Mouse (Mus musculus) bone marrow, adult 2 months (tissue): Measurements from ENCODE around the gene Lgals1.

ENCODE experiments used
- CTCF ChIP-seq: fragments of 200-500 bp; IDR thresholded peaks from 2 replicates; pipeline ENCODE4 v1.5.1; 2011; ENCODE audit warnings: low read length, control low read depth; ENCODE audit not compliant: control insufficient read depth, insufficient read depth
- POLR2A ChIP-seq: fragments of 200-500 bp; IDR thresholded peaks from 2 replicates; pipeline ENCODE4 v1.6.1; 2011; ENCODE audit warnings: low read depth, mild to moderate bottlenecking, control low read depth, low read length, borderline replicate concordance; ENCODE audit not compliant: control insufficient read depth

DNA sequence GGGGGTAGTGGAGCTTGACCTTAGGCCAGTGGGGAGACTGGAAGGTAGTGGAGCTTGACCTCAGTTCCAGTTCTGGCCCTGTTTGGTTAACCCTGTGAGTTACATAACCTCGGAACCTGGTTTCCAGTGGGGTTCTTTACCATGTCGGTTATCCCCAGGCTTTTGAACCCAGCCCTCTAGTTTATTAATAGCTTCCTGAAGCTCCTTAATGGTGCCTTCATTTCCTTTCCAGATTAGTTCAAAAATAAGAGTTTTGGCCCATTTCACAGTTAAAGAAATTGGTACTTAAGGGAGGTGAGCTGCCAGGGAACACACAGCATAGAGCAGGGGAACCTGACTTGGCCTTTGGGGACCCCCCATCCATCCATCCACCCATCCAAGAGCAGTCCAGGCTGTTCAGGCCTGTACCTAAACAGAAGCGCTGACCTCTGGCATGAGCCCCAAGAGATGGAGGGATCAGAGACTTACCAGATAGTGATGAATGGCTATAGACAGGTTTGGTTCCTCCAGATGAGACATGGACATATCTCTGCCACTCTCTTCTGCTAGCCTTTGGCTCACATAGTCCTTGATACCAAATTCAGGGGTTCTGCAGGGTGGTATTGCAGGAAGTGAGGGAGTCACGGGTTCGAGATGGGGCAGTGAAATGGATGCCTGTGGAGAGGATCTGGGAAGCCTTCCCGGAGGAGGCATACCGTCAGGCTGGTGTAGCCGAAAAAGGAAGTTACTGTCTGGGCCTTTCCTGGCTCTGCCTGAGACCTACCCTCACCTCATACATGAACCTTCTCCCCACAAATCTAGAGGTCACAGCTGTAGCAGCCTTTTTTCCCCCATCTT is 11.5 kb upstream of the Lgals1 start:
- TF ChIP-seq CTCF (no peak), POLR2A (no peak)
